Mouse (Mus musculus): ENCODE data around the gene Olfr1406.
"Not testable (repeated sequence)": the region's sequence is repeated elsewhere in the genome, so short reads cannot be mapped to it uniquely, and the experiment has no call there.

Gene Olfr1406

DNA sequence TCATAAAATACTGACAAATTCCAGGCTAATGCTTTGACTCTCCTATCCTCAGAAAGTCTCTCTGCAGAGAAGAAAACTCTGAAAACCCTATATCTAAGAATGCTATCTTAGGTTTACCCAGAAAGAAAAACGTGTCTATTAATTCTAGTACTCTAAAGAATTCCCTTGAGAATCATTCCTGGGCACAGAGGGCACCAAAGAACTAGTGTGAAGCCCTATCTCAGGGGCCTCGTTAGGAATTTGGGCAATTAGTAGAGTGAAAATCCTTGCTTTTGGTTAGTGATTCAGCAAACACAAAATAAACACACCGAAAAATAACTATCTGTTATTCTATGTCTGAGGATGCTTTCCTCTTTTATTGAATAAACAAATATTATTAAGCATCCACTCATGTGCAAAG, at the start of gene Olfr1406:
Gene Olfr1406 (minus strand): TSS at position 101 of the 400 bp plus-strand sequence.
- CTCF ChIA-PET = no interaction called here

DNA sequence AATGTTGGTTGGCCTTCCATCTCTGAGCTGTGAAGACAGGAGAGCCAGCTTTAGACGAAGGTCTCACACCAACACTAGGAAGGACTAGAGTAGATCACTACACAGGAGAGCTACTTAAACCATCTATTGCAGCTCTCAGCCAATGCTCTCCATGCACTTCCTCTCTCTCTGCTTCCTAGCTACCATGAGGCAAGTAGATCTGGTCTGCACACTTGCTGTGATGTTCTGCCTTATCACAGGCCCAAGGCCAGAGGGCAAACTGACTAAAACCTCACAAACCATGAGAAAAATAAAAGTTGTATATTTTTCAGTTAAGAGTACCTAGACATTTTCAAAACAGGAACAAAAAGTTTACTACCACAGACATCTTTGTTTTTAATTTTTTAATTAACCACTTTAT, 46.6 kb upstream of the Olfr1406 start:
- CTCF ChIA-PET = not testable (repeated sequence)

DNA sequence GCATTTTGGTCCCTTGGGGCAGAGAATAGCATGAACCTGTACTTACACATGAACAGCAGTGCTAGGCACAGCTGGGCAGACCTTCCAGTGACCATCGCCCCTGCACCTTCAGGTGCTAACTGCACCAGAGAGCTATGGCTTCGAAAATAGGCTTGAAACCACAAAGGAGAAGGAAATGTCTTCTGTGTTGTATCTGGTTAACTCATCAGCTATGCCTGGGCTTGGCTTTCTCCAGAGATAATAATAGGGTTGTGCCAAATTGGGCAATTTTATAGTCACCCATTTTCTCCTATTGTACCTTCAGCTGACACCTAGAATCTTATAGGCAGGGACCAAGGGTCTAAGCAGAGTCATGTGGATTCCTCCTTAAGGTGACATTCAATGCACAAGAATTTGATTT, 36.6 kb upstream of the Olfr1406 start, which contains the start of gene Fcer1a:
Gene Fcer1a (minus strand): TSS at position 134 of the 400 bp plus-strand sequence.
- CTCF ChIA-PET = no interaction called here

DNA sequence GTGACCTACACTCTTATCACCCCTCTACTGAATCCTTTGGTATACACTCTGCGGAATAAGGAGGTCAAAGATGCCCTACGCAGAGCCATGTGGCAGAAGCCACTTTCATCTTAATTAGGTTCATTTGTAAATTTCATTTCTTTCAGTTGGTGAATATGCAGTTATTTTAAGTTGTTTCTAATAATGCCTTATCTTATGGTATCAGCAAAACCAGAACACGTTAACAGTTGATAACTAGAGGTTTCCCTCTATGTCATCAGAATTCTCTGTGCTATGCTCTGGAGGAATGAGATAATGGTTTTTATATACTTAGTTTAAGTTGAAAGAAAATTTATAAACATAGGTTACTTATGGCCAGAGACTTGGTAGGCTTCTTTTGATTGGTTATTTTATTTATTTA, 26.0 kb upstream of the Olfr1406 start:
- CTCF ChIA-PET = no interaction called here

DNA sequence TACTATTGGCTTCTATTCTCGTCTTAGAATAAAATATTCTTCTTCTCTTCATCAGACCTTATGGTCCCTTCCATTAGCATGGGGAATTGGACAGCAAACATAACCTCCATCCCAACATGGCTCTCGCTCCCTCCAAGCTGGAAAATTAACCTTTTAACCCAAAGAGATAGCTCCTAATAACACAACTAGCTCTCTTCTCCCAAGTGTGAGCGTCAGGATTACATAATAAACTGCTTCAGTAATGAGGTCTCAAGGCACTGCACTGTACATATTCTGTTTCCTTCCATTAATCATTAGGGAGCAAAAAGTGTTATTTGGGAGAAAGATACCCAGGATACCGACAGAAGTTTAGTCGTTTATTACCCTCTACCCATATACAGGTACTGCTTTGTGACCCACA, 21.7 kb upstream of the Olfr1406 start, which contains the start of gene Olfr1404:
Gene Olfr1404 (plus strand): TSS at position 301 of the 400 bp plus-strand sequence.
- CTCF ChIA-PET = no interaction called here

DNA sequence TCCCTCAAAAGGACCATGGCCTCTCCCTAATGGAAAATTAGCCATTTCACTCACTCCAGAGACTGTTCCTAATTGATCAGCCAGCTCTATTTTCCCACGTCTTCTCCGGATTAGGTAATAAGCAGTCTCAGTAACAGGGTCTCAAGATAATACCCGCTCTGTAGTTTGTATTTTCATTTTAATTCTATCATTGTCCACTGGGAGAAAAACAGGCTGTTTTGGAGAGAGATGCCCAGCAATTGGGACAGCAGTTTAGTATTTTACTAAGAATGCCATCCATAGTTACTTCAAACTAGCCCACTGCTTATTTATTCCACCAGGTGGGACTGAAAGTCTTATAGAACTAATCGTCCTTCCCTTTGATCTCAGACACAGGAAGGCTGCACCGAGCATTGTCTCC, 7.1 kb upstream of the Olfr1406 start, which contains the start of gene Olfr218:
Gene Olfr218 (plus strand): TSS at position 301 of the 400 bp plus-strand sequence.
- CTCF ChIA-PET = no interaction called here

DNA sequence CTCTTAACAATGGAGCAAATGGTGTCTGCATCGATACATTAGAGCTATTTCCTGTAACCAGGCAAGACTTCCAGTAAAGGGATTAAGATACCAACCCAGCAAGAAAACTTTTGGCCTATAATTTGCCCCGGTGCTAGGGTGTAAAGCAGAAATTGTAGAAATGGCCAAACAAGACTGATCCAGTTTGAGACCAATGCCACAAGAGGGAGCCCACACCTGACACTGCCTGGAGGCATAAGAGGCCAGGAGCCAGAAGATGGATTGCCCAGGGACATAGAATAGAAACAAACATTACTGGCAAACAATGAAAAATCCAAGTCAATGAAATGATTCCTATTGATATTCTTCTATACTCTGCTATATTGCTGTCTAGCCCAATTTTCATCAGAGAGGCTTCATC, 5.9 kb upstream of the Olfr1406 start:
- CTCF ChIA-PET = no interaction called here

DNA sequence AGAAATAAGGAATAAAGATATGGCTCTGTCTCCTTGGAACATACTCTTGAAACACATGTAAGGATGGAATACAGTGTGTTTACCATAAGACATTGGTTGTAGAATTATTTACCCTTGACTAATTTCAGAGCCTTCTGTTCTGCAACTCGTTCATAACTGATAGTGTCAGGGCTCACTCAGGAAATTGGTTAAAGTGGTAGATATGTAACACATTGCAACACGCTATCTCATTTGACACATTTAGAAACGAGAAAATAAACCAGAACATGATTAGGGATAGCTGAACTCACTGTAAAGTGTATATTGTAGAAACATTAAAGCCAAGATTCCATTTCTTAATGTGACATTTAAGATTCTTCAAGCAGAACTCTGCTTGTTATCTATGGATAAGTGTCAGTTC, 1.6 kb upstream of the Olfr1406 start:
- CTCF ChIA-PET = no interaction called here

DNA sequence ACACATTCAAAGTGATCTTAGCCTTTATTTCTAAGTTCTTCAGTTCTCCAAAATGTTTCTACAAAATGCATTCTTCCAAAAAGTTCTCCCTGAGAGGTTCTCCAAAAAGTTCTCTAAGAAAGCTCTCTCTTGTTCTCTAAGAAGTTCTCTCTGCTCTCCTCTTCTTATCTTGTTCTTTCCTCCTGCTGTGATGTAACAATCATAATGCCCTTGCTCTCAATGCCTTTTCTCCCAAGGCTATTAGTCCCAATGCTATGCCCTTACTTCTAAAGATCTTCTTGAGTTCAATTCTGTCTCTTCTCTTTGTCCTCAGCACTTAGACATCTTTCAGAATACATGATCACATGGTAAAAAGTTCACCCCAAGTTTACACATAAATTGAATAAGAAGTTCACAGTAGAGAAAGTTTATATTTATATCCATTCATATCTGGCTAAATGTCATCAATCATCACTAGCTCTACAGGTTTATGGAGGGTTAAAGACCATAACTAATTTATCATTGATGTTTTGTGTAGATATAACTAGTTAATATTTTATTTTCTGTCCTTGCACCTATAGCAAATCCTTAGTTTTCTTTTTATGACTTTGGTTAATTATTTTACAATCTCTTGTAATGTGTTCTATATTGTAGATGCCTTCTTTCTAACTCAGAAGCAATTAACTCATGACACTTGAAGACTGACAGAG, 16.1 kb downstream of the Olfr1406 start:
- CTCF ChIA-PET = no interaction called here

DNA sequence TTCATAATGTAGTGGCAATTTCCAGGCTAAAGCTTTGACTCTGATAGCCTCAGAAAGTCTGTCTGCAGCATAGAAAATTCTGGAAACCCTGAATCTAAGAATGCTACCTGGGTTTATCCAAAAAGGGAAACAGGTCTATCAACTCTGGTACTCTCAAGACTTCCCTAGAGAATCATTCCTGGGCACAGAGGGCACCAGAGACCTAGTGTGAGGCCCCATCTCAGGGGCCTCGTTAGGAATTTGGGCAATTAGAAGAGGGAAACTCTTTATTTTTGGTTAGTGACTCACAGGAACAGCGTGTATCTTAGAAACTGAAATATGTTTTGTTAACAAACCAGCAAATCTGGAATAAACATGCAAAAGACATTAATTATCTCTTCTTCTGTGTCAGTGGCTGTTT, 53.2 kb downstream of the Olfr1406 start, which contains the start of gene Olfr1408:
Gene Olfr1408 (minus strand): TSS at position 101 of the 400 bp plus-strand sequence.
- CTCF ChIA-PET = no interaction called here

All from spleen, embryonic (tissue).